Mouse (Mus musculus) CH12F3 (cell line): ENCODE measurements around the gene H2afx.
"Not testable (repeated sequence)": the region's sequence is repeated elsewhere in the genome, so short reads cannot be mapped to it uniquely, and the experiment has no call there.

Experiments
- in situ Hi-C: fragments of 300-500 bp; cut with MboI; formaldehyde crosslinking; loops from 2 replicates; pipeline ENCODE4 v1.14.3; 2020; ENCODE audit warnings: low sequenced_read_pairs

H2afx gene

DNA sequence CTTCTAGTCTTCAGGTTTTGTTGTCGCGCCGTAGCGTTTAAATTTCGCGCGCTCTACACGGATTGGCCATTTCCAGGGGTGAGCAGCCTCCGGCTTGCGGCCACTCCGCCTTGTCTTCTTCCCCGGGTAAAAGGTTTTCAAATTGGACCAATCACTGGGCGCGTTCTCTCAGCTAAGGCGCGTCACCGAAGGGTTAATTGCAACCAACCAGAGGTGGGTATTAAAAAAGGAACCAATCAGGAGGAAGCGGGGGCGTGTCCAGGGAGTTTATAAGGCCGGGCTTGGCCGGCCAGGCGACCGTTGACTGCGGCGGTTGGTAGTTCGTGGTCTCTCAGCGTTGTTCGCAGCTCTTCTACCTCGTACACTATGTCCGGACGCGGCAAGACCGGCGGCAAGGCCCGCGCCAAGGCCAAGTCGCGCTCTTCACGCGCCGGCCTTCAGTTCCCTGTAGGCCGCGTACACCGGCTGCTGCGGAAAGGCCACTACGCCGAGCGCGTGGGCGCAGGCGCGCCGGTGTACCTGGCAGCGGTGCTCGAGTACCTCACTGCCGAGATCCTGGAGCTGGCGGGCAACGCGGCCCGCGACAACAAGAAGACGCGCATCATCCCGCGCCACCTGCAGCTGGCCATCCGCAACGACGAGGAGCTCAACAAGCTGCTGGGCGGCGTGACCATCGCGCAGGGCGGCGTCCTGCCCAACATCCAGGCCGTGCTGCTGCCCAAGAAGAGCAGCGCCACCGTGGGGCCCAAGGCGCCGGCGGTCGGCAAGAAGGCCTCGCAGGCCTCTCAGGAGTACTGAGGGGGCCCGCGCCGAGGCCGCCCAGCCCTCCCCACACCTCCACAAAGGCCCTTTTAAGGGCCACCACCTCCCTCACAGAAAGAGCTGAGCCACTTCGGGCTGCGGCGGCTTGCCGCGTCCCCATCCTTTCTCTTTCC, at the start of gene H2afx:
Gene H2afx (plus strand): TSS at position 299 of the 935 bp plus-strand sequence.
- in situ Hi-C loops, result no loop called here

DNA sequence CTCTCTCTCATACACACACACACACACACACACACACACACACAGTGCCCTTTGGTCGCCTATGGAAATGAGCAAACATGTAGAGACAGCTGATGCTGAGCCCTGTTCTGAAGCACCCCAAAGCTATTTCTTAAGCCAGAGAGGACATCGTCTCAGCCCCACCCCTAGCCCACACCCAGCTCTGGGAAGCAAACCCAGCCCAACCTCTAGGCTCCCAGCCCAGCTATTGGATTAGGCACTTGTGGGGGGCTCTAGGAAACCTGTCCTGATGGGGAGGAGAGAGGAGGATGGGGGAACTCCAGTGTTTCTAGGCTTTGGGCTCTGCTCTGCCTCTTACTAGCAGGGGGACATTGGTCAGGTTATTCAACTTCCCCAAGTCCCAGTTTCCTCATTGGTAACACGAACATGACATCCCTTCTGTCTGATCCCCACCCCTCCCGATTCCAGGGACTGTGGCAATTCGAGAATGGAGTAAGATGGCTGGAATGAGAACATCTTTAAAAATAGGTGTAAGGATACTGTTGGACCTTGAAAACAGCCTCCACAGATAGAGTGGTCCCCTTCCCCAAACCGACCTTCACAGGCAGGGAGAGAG, 48.1 kb upstream of the H2afx start:
- in situ Hi-C loops, result no loop called here

DNA sequence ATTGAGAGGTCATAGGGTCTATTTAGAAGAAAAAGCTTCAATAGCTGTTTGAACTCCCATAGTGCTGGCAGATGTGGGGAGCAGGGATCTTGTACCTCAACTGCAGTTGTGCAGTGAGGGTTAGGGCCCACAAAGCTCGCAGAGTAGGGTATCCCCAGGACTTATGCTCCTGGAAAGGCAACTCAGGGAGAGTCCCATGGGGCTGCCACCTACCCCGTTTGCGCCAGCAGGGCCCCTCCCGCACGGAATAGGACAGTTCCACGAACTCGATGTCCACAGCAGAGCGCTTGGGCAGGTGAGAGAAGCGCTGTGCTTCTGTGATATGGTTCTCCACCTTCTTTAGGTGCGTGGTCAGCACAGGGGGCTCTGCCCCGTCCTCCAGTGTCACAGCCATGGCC, 47.5 kb upstream of the H2afx start:
- in situ Hi-C loops, result no loop called here

DNA sequence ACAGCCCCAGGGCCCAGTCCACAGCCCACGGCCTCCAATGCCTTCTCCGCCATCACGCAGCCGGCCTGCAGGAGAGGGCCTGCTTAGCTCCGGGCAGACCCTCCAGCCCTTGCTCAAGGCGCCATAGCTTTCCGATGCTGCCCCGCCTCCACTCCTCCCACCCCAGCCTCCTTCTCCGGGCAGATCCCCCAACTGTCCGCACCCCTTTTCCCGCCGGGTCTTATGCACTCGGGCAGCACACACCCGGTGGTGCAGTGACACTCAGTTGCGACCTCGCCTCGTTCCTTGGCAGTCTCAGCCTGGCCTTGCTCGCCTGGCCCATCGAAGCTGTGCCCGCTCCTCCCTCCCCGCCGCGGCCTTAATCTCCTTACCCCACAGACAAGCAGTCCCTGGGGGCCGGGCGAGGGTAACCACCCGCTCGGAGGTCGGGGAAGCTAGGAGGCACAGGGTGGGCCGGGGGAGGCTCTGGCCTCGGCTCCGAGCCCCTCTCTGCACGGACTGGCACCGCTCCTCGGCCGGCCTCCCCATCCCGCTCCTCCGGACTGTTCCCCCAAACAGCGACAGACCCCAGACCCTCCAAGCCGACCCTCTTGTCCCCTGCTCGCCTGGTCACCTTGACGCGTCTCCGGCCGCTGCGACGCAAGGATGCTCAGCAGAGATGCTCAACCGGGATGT, 47.0 kb upstream of the H2afx start:
- in situ Hi-C loops, result no loop called here

DNA sequence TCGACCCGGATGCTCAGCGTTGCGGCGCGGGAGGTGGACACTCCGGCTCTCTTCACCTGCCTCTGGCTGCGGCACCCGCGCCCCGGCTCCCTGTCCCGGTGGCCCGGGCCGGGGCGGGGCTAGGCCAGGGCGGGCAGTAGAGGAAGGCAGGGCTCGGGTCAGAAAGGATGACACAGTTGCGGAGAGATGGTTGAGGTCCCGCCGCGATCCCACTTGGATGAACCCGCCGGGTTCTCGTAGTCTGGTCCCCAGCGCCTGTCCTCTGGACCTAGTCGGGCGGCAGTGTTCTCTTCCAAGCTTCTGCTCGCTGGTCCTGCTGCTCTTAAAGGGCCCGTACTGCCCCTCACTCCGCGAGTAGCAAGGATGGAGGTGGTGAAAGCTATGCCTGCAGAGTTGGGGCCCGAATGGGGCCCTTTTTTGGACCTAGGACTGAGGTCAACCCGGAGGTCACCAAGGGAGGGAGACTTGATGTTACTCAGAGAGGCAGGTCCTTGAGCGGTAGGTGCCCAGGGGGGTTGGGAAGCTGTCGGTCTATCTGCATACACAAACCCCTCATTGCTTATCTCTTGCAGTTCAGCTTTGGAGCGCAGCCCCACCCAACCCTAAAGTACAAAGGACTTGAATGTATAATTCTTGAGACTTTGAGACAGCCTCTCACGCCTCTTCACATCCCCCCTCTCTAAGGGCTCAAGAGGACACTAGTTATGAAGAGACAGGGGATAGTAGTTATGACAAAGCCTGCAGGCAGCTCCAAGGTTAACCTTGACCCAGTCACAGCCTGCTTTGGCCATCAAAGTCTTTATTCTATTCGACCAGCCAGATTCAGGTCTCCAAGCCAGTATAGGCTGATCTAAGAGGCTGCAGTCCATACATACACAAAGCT, 46.2 kb upstream of the H2afx start, which contains the start of gene Abcg4:
Gene Abcg4 (minus strand): TSS at position 540 of the 883 bp plus-strand sequence.
- in situ Hi-C loops, result no loop called here

DNA sequence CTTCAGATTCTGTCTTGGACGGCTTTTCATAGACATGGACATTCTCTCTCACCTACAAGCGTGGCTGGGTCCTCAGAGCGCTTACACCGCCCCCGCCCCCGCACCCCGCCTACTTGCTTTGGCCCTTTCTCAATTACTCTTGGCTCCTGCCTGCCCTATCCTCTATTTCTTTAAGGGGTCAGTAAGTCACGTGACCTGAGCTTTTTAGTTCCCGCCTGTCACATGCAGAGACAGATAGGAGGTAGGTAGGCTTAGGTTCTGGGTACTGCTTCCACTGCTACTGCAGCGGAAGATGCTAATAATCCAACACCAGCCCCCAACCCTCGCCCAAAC, 45.6 kb upstream of the H2afx start:
- in situ Hi-C loops, result no loop called here

DNA sequence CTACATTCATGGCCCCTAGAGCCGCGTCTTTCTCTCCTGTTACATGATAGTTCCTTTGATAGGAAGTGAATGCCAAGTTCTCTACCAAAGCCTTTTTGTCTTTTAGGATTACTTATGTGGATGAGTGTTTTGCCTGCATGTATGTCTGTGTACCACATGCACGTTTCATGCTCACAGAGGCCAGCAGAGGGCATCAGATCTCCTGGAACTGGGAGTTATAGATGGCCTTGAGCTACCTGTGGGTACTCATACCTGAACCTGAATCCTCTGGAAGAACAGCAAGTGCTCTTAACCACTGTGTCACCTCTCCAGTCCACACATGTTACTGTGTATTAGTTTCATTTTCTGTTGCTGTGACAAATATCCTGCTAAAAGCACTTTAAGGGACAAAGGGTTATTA, 42.0 kb upstream of the H2afx start:
- in situ Hi-C loops, result no loop called here

DNA sequence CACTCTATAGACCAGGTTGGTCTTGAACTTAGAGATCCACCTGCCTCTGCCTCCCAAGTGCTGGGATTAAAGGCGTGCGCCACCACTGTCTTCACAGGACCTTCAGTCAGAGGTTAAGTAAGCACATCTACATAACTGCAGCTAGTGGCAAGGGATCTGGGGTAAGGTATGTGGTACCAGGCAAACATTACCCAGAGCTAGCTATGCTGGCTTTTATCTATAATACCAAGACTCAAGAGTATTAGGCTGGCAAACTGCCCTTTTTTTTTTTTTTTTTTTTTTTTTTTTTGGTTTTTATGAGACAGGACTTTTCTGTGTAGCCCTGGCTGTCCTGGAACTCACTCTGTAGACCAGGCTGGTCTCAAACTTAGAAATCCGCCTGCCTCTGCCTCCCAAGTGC, 34.5 kb upstream of the H2afx start:
- in situ Hi-C loops, result not testable (repeated sequence)

DNA sequence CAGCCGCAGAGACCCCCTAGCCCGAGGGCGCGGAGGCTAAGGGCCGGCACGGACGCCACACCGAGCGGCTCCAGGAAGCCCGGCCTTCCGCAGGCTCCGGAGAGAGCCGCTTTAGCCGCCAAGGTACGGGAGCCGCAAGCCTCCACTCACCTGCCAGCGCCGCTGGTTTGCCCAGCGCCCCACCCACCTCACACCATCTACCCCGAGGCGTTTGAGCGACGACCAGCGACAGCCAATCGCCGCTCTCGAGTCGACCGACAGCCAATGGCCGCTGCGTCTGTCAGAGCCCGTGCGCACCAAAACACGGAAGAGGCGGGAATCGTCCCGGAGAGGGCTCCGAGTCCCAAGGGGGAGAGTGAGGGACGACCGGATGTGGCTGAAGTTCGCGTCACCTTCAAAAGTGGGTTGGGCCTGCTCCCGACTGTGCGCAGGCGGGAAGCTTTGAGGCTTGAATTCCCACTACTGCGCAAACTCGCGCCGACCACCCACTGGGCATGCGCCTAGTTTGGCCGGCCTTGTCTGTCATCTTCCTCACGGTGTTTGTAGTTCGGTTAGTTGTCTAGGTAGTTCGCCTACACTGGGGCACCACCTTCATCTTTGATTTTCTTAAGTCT, 28.9 kb upstream of the H2afx start, which contains the start of gene Hinfp:
Gene Hinfp (minus strand): TSS at position 206 of the 614 bp plus-strand sequence.
- in situ Hi-C loops, result no loop called here

DNA sequence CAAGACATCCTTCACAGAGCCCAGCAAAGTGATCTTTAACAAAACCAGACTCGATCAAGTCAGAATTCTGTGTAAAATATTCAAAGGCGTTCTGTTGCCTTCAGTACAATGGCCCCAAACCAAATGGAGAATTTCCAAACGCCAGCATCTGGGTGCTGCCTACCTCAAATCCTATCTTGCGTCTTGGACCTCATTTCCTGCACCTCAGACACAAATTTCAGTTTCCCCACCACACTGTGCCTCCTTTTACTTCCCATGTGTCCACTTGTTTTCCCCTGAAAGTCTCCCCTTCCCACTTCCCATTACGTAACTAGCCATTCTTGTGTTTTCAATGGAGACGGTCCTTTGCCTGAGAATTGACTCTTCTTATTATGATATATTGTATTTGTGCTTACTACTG, 28.0 kb upstream of the H2afx start:
- in situ Hi-C loops, result no loop called here

DNA sequence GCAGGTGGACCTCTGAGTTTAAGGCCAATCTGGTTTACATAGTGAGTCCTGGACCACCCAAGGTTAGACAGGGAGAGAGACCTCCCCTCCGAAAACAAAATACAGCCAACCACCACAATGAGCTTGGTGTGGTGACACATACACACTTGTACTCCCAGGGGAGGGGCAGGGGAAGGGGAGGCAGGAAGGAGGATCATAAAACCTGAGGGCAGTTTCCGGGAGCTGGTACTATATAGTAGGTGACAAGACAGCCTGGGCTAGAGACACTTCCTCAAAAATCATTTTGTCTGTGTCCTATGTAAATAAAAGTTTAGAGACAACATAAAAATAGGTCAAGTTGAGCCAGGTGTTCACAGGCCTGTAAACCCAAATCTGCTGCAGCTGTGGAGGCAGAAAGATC, 27.2 kb upstream of the H2afx start:
- in situ Hi-C loops, result no loop called here

DNA sequence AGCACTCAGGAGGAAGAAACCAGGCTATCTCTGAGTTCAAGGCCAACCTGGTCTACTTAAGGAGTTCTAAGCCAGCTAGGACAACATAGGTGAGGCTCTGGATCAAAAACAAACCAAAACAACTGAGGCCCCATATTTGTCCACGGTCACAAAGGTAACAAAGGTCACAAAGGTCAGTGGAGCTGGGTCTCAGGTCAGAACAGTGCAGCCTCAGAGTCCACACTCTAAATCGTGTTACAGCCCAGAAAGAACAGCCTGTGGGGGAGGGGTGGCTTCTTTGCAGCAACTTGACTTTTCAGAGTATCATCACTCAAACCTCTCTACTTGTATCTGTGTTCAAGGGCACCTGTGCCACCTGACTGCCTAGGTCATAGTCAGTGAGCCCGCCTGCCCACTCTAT, 24.7 kb upstream of the H2afx start:
- in situ Hi-C loops, result no loop called here

DNA sequence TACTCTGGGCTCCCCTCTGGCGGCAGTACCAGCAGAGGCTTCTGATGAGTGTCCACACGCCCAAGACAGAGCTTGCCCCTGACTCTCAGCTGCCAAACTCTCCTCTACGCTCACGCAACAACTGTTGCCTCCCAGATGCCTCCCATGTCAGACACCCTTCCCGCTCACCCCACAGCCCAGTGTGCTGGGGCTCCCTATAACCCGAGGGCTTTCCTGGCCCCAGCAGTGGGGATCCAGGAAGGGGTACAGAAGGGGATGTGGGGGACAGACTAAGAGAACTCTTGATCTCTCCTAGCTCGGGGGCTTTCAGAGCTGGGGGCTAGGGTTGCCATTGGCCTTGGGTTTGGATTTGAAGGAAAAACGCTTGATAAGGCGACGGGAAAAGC, 23.8 kb upstream of the H2afx start:
- in situ Hi-C loops, result no loop called here

DNA sequence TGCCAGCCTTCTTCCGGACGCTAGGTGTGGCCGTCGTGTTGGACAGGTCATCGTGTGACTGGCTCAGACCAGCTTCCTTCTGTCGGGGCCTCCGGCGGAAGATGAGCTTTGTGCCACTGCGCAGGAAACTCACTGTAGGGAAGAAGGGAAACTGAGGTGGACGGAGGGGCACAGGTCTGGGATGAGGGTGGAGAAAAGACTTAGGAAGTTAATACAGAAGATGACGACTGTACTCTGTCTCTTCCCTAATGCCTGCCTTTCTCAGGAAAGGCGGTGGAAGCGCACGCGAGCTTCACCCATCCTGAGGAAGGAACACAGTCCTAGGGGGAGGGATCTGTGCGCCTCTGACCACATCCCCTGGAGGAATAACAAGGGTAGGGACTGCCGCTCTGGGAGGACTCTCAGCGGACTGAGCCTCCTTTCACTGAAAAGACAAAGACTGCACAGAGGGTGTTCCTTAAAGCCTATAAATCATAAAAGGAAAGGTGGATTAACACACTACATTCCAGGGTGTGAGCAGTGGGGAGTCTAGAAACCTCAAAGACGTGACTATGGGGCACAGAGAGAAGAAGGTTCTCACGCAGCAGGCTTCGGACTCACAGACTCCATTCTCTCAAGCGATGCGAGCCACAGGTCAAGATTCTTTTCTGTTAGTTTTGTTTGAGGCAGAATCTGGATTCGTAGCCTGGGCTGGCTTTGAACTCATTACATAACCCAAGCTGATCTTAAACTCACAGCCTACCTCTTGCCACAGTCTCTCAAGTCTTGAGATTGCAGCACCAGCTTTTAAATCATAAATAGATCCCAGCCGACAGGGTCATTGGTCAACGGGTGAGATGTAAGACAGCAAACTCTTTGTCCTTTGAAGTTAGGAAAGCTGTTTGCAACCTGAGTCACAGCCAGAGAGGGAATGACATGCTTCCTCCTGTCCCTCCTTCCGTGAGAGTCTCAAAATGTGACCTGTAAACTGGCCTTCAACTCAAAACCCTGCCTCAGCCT, 23.1 kb upstream of the H2afx start:
- in situ Hi-C loops, result no loop called here

DNA sequence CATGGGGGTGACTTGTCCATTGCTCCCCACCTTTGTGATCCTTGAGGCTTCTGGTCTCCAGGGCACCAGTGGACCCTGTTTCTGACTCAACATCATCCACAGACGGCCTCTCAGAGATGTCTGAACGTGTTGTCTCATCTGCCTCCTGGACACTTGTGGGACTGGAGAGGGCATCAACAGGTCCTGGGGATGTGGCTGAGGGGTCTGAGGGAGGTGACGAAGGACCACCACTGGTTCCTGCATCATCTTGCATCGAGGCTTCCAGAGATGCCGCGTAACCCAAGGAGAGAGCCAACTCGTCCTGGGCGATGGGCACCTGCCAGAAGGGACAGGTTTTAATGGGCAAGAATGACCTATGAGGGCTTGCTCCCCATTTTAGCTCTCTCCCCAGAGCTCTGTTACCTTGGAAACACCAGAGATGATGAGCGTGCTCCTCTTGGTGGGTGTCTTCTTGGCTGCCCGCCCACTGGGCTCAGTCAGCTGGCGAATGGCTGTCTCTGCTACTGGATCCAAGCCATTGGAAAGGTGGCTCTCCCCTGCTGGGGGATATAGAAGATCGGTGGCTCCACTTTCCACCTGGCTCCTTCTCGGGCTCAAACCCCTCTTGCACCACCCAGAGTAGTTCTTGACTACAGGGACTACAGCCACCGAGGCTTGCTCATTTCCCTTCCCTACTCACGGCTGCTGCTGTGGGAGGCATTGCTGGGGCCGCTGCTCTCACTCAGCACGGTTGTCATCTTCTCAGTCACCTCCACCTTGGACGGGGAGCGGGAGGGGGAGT, 20.8 kb upstream of the H2afx start:
- in situ Hi-C loops, result no loop called here

DNA sequence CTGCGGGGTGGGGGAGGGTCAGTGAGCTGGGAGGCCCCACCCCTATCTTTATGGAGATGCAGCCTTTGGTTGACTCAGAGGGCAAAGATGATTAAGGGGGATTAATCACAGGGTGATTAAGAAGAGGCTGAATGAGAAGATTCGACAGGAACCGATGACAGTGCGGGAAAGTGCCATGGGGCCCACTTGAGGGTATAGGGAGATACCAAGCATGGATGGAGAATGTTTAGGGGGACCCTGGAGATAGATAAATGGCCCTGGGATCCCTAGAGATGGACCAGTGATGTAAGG, 20.3 kb upstream of the H2afx start:
- in situ Hi-C loops, result no loop called here

DNA sequence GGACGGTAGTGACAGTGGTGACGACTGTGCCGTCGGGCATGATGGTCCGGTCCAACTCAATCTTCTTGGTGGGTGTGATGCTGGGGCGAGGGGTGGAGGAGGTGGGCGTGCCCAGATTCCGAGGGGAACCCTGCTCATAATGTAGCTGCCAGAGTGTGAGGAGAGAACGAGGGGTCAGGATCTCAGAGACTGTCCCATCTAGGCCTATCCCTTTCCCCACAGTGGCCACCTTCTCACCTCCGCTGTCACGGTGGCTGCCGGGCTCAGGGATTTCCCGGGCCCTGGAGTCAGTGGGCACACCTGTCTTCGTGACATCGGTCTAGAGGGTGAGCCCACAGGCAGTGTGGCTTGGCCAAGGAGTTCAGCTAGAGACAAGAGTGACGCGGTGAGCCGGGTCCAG, 19.6 kb upstream of the H2afx start:
- in situ Hi-C loops, result no loop called here

DNA sequence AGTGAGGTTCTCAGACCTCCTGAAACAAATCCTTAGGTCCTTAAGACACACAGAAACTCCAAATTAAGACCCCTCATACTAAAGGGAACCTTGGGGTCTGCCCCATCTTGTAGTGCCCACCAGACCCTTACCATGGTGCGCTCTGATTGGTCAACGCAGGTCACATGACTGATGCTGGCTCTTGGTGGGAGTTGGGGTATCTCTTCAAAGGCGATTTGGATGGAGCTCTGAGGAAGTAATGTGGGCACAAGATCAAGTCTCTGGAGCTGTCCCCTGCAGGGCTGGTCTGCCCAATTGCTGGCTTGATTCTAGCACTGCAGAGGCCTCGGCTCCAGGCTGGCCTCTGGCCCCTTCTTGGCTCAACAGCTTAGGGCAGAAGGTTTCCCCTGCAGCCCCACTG, 17.0 kb upstream of the H2afx start:
- in situ Hi-C loops, result no loop called here
